Mouse (Mus musculus): ENCODE measurements at regions not wholly inside any gene's neighbourhood (a gene's known extent, or its start where the extent isn't known, plus 50 kb on each side); places are given as distances from the start of the nearest gene placed in this dataset.

DNA sequence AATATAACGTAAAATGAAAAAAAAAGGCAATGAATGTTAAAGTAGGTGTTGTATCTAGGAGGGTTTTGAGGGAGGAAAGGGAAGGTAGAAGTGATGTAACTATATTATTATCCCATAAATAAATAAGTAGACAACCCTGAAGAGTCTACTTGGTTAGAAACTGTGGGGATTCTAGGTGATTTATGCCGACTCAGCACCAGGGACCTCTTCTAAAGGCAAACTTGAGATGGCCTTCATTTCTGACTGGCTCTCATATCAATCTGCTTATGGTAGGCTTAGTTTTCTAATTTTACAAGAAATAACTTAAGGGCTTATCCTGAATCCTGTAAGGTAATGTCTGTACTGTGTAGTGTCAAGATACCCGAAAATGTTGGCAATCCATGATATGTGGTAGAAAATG lies 263.0 kb upstream of the Ptbp2 start:
- no peak for DNase-seq (ENCODE audit: low spot score)
- no peak overlapping the region for H3K9ac ChIP-seq (ENCODE audit: low read length)
- H3K27me3 ChIP-seq (ENCODE audit: control insufficient read depth, insufficient read depth, low read length), result no peaks in the 10 kb centered on the region
- no peak overlapping the region for H3K27ac ChIP-seq (ENCODE audit: low read depth, low read length)
- ATAC-seq (replicated peaks; ENCODE audit: low FRiP score), result no peak
- no peaks in the 10 kb centered on the region for H3K36me3 ChIP-seq (ENCODE audit: control insufficient read depth, insufficient read depth, low read length)
- WGBS, result 95% methylated on average over 3 of the region's 3 CpGs
- H3K4me2 ChIP-seq (ENCODE audit: low read depth, low read length, severe bottlenecking), result no peak overlapping the region
- H3K4me1 ChIP-seq (replicated peaks; ENCODE audit: control insufficient read depth, insufficient read depth, low read length), result no peaks in the 10 kb centered on the region
- no peaks in the 10 kb centered on the region for H3K9me3 ChIP-seq (ENCODE audit: control insufficient read depth, low read length)
- H3K4me3 ChIP-seq (ENCODE audit: low read depth, low read length), result no peak overlapping the region

- 80% methylated on average over 3 of the region's 3 CpGs for WGBS
- H3K4me2 ChIP-seq (ENCODE audit: low read depth, low read length, severe bottlenecking), result no peak overlapping the region
- DNase-seq (ENCODE audit: low spot score), result no peak
- H3K9ac ChIP-seq (ENCODE audit: low read length), result no peak overlapping the region
- no peaks in the 10 kb centered on the region for H3K4me1 ChIP-seq (replicated peaks; ENCODE audit: control insufficient read depth, insufficient read depth, low read length)
- H3K9me3 ChIP-seq (ENCODE audit: control insufficient read depth, low read length), result no peaks in the 10 kb centered on the region
- H3K36me3 ChIP-seq (ENCODE audit: control insufficient read depth, insufficient read depth, low read length), result no peaks in the 10 kb centered on the region
- H3K27ac ChIP-seq (ENCODE audit: low read depth, low read length), result no peak overlapping the region
- no peak for ATAC-seq (replicated peaks; ENCODE audit: low FRiP score)
- H3K4me3 ChIP-seq (ENCODE audit: low read depth, low read length), result no peak overlapping the region
- no peaks in the 10 kb centered on the region for H3K27me3 ChIP-seq (ENCODE audit: control insufficient read depth, insufficient read depth, low read length)
Measured at GRCm38 (mm10) chr3:120037526-120037925, 253.3 kb upstream of the Ptbp2 start.

- no peak overlapping the region for H3K4me2 ChIP-seq (ENCODE audit: low read depth, low read length, severe bottlenecking)
- no peaks in the 10 kb centered on the region for H3K9me3 ChIP-seq (ENCODE audit: control insufficient read depth, low read length)
- ATAC-seq (replicated peaks; ENCODE audit: low FRiP score), result no peak
- no peak for DNase-seq (ENCODE audit: low spot score)
- no peaks in the 10 kb centered on the region for H3K27me3 ChIP-seq (ENCODE audit: control insufficient read depth, insufficient read depth, low read length)
- H3K4me3 ChIP-seq (ENCODE audit: low read depth, low read length), result no peak overlapping the region
- WGBS, result 82% methylated on average over 10 of the region's 10 CpGs
- no peaks in the 10 kb centered on the region for H3K4me1 ChIP-seq (replicated peaks; ENCODE audit: control insufficient read depth, insufficient read depth, low read length)
- H3K36me3 ChIP-seq (ENCODE audit: control insufficient read depth, insufficient read depth, low read length), result no peaks in the 10 kb centered on the region
- no peak overlapping the region for H3K27ac ChIP-seq (ENCODE audit: low read depth, low read length)
- H3K9ac ChIP-seq (ENCODE audit: low read length), result no peak overlapping the region
Measured at GRCm38 (mm10) chr3:120019826-120020683, 235.8 kb upstream of the Ptbp2 start.

DNA sequence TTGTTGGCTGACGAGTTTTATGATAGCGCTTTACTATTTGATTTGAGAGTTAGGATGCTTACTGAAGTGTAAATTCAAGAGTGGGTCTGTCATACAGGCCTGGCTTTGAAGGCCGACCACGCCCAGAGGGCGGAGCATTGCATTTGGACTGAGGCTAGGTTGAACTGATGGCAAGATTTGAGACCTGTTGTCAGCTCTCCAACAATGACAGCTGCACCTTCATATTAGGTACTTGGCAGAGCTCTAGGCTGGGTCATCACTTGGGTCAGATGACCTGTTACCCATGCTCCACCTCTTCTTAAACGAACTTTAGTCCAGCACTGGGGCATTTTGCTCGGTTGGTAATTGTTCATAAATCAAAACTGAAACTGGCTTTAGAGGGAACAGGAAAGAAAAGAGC lies 231.1 kb upstream of the Ptbp2 start:
- 90% methylated on average over 7 of the region's 7 CpGs for WGBS
- no peak for ATAC-seq (replicated peaks; ENCODE audit: low FRiP score)

DNA sequence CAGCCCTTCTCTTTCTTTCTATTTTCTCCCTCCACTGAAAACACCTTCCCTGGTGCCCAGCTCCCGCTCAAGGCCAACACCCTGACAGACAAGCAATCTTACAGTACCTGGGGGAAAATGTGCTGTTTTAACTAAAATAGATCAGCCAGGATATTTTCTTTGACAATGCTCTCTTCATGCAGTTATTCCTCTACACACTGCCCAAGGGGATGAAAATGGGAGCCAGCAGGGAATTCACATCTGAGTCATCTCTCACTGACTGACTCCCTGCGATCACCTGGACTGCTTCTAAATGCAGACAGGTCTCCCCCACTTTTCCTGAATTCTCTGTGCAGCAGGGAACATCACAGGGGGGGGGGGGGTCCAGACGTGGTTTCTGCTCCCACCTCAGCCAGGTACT lies 227.6 kb upstream of the Ptbp2 start:
- Histone ChIP-seq H3K4me3 (ENCODE audit: low read depth, low read length) (no peak overlapping the region), H3K4me1 (replicated peaks; ENCODE audit: control insufficient read depth, insufficient read depth, low read length) (no peaks in the 10 kb centered on the region), H3K9me3 (ENCODE audit: control insufficient read depth, low read length) (no peaks in the 10 kb centered on the region), H3K9ac (ENCODE audit: low read length) (no peak overlapping the region), H3K36me3 (ENCODE audit: control insufficient read depth, insufficient read depth, low read length) (no peaks in the 10 kb centered on the region), H3K4me2 (ENCODE audit: low read depth, low read length, severe bottlenecking) (no peak overlapping the region), H3K27me3 (ENCODE audit: control insufficient read depth, insufficient read depth, low read length) (no peaks in the 10 kb centered on the region), H3K27ac (ENCODE audit: low read depth, low read length) (no peak overlapping the region)
- no peak for ATAC-seq (replicated peaks; ENCODE audit: low FRiP score)
- no peak for DNase-seq (ENCODE audit: low spot score)
- 21% methylated on average over 3 of the region's 3 CpGs for WGBS

More for the DNA sequence above, 231.1 kb upstream of the Ptbp2 start:
- no peaks in the 10 kb centered on the region for H3K4me1 ChIP-seq (replicated peaks; ENCODE audit: control insufficient read depth, insufficient read depth, low read length)
- no peaks in the 10 kb centered on the region for H3K27me3 ChIP-seq (ENCODE audit: control insufficient read depth, insufficient read depth, low read length)
- no peak overlapping the region for H3K9ac ChIP-seq (ENCODE audit: low read length)
- no peak overlapping the region for H3K4me2 ChIP-seq (ENCODE audit: low read depth, low read length, severe bottlenecking)
- H3K4me3 ChIP-seq (ENCODE audit: low read depth, low read length), result no peak overlapping the region
- no peak for DNase-seq (ENCODE audit: low spot score)
- no peaks in the 10 kb centered on the region for H3K36me3 ChIP-seq (ENCODE audit: control insufficient read depth, insufficient read depth, low read length)
- H3K9me3 ChIP-seq (ENCODE audit: control insufficient read depth, low read length), result no peaks in the 10 kb centered on the region
- no peak overlapping the region for H3K27ac ChIP-seq (ENCODE audit: low read depth, low read length)

DNA sequence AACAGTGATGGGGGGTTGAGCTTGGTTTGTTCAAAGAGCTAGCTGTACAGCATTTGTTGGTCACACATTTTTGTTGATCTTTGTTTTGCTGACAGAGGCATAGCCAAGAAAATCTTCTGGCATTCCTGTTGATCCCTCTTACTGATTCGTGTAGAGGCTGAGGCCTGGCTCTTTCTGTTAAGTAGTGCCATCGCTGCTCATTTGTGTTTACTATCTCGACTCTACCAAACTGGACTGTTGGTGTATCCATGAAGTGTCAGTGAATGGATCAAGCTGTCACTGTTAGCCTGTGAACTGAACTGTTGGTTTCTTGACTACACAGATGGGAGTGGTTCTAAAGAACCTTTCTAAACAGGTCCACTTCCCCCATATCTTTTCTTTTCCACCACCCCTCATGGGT lies 223.8 kb upstream of the Ptbp2 start:
- no peak overlapping the region for H3K4me3 ChIP-seq (ENCODE audit: low read depth, low read length)
- no peaks in the 10 kb centered on the region for H3K4me1 ChIP-seq (replicated peaks; ENCODE audit: control insufficient read depth, insufficient read depth, low read length)
- no peaks in the 10 kb centered on the region for H3K27me3 ChIP-seq (ENCODE audit: control insufficient read depth, insufficient read depth, low read length)
- no peak overlapping the region for H3K9ac ChIP-seq (ENCODE audit: low read length)
- no peak for DNase-seq (ENCODE audit: low spot score)
- H3K36me3 ChIP-seq (ENCODE audit: control insufficient read depth, insufficient read depth, low read length), result no peaks in the 10 kb centered on the region
- H3K9me3 ChIP-seq (ENCODE audit: control insufficient read depth, low read length), result no peaks in the 10 kb centered on the region
- H3K27ac ChIP-seq (ENCODE audit: low read depth, low read length), result no peak overlapping the region
- no peak for ATAC-seq (replicated peaks; ENCODE audit: low FRiP score)
- H3K4me2 ChIP-seq (ENCODE audit: low read depth, low read length, severe bottlenecking), result no peak overlapping the region
- WGBS, result 88% methylated on average over 3 of the region's 3 CpGs

GRCm38 (mm10) chr3:120004588-120004987 lies 220.3 kb upstream of the Ptbp2 start:
- H3K36me3 ChIP-seq (ENCODE audit: control insufficient read depth, insufficient read depth, low read length), result no peaks in the 10 kb centered on the region
- no peaks in the 10 kb centered on the region for H3K4me1 ChIP-seq (replicated peaks; ENCODE audit: control insufficient read depth, insufficient read depth, low read length)
- no peak for ATAC-seq (replicated peaks; ENCODE audit: low FRiP score)
- no peak overlapping the region for H3K4me3 ChIP-seq (ENCODE audit: low read depth, low read length)
- no peaks in the 10 kb centered on the region for H3K27me3 ChIP-seq (ENCODE audit: control insufficient read depth, insufficient read depth, low read length)
- H3K27ac ChIP-seq (ENCODE audit: low read depth, low read length), result no peak overlapping the region
- H3K4me2 ChIP-seq (ENCODE audit: low read depth, low read length, severe bottlenecking), result no peak overlapping the region
- no peak for DNase-seq (ENCODE audit: low spot score)
- H3K9me3 ChIP-seq (ENCODE audit: control insufficient read depth, low read length), result no peaks in the 10 kb centered on the region
- 85% methylated on average over 3 of the region's 3 CpGs for WGBS
- H3K9ac ChIP-seq (ENCODE audit: low read length), result no peak overlapping the region

- Histone ChIP-seq H3K4me1 (replicated peaks; ENCODE audit: control insufficient read depth, insufficient read depth, low read length) (no peaks in the 10 kb centered on the region), H3K36me3 (ENCODE audit: control insufficient read depth, insufficient read depth, low read length) (no peaks in the 10 kb centered on the region), H3K4me2 (ENCODE audit: low read depth, low read length, severe bottlenecking) (no peak overlapping the region), H3K27ac (ENCODE audit: low read depth, low read length) (no peak overlapping the region), H3K4me3 (ENCODE audit: low read depth, low read length) (no peak overlapping the region), H3K9ac (ENCODE audit: low read length) (no peak overlapping the region), H3K9me3 (ENCODE audit: control insufficient read depth, low read length) (no peaks in the 10 kb centered on the region), H3K27me3 (ENCODE audit: control insufficient read depth, insufficient read depth, low read length) (no peaks in the 10 kb centered on the region)
- WGBS, result 91% methylated on average over 5 of the region's 5 CpGs
- DNase-seq (ENCODE audit: low spot score), result no peak
- ATAC-seq (replicated peaks; ENCODE audit: low FRiP score), result no peak
Measured at GRCm38 (mm10) chr3:120000281-120000680, 216.0 kb upstream of the Ptbp2 start.
